Mouse (Mus musculus): ENCODE measurements around the gene Ndrg4. TPM values are rescaled to one million over a fixed set of nuclear protein-coding genes. Genes with fewer than 3 reads are reported as not detected.

The Ndrg4 gene
- total and polyA plus RNA-seq, 3 experiments, result 1.6 to 2.1 (median 1.7) TPM

DNA sequence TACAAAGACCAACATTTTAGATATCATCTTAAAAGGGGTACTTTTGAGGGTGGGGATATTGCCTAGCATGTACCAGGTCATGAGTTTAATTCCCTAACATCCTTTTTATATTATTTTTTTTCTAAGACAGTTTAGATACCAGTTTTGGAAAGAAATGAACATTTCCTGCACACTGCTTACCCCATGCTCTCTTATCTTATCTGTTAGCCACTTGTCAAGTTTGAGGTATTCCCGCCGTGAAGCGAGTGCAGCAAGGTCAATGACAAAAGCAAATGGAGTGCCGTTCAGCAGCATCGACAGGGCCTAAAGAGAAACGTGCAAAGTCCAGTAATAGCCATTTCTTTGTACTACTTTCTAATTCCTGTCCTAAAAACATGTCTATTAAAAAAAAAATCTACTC is 83.5 kb downstream of the Ndrg4 start:
- no peaks in the 10 kb centered on the region for H3K27me3 ChIP-seq (replicated peaks)
- TF ChIP-seq MAZ (IDR thresholded peaks at IDR 0.05; ENCODE audit: low read depth, low read length) (no peak), JUN (IDR thresholded peaks at IDR 0.05; ENCODE audit: insufficient read depth, low read depth, low read length) (no peak), POLR2A (IDR thresholded peaks at IDR 0.05; ENCODE audit: low read depth, low read length) (no peak), ETS1 (conservative IDR thresholded peaks at IDR 0.05; ENCODE audit: low read depth, low read length) (no peak), ZMIZ1 (IDR thresholded peaks at IDR 0.05; ENCODE audit: low read depth, low read length) (no peak), RAD21 (IDR thresholded peaks at IDR 0.05; ENCODE audit: low read depth, low read length) (no peak), JUND (conservative IDR thresholded peaks at IDR 0.05; ENCODE audit: low read depth, low read length) (no peak), E2F4 (IDR thresholded peaks at IDR 0.05; ENCODE audit: insufficient replicate concordance, low read depth, low read length) (no peak), MYC (IDR thresholded peaks at IDR 0.05; ENCODE audit: low read depth, low read length) (no peak), SMC3 (IDR thresholded peaks at IDR 0.05; ENCODE audit: low read depth, low read length) (no peak), TBP (conservative IDR thresholded peaks at IDR 0.05; ENCODE audit: low read depth, low read length) (no peak), KAT2A (IDR thresholded peaks at IDR 0.05; ENCODE audit: insufficient replicate concordance, low read length) (no peak), BHLHE40 (IDR thresholded peaks at IDR 0.05; ENCODE audit: low read depth, low read length) (no peak), MEF2A (IDR thresholded peaks at IDR 0.05; ENCODE audit: borderline replicate concordance, low read depth, low read length) (no peak)
- in situ Hi-C loops (cut with MboI; ENCODE audit: low pct_ligation_motif_present, low pct_unique_long_range_greater_than_20kb, low sequenced_read_pairs) (no loop called here), dilution Hi-C loops (cut with MboI; ENCODE audit: extremely low pct_ligation_motif_present, extremely low pct_unique_long_range_greater_than_20kb, low sequenced_read_pairs) (no loop called here)
- DNase-seq (ENCODE audit: extremely low read depth), result no peak
- H3K79me2 ChIP-seq (replicated peaks; ENCODE audit: control insufficient read depth, extremely low read depth, insufficient read depth, poor library complexity, severe bottlenecking), result peaks cover 3% of the 10 kb centered on the region; the same call in 1 of the 2 replicates
- peaks cover 49 to 93% of the 10 kb centered on the region in 2 experiments for H3K36me3 ChIP-seq (replicated peaks in 1 of 2; ENCODE audit: control insufficient read depth in 1 of 2, insufficient read depth in 1 of 2, low read length in 1 of 2)
- H3K4me1 ChIP-seq (ENCODE audit: control insufficient read depth in 1 of 2, insufficient read depth in 2 of 2), result no peaks in the 10 kb centered on the region
- H3K27ac ChIP-seq (ENCODE audit: insufficient read depth, low read depth), result no peak overlapping the region
- no peak overlapping the region for H3K4me2 ChIP-seq (ENCODE audit: insufficient read depth, low read depth, poor library complexity, severe bottlenecking)
- no peak overlapping the region for H3K4me3 ChIP-seq (replicated peaks in 1 of 3; ENCODE audit: low read depth in 2 of 3, low read length in 2 of 3, poor library complexity in 1 of 3)
- no peak overlapping the region for H3K9ac ChIP-seq (ENCODE audit: insufficient read depth, low read depth)
- H3K9me3 ChIP-seq (replicated peaks; ENCODE audit: low read length), result no peaks in the 10 kb centered on the region

- H3K4me1 ChIP-seq (ENCODE audit: control insufficient read depth in 1 of 2, insufficient read depth in 2 of 2), result no peaks in the 10 kb centered on the region
- dilution Hi-C loops (cut with MboI; ENCODE audit: extremely low pct_ligation_motif_present, extremely low pct_unique_long_range_greater_than_20kb, low sequenced_read_pairs) (no loop called here), in situ Hi-C loops (cut with MboI; ENCODE audit: low pct_ligation_motif_present, low pct_unique_long_range_greater_than_20kb, low sequenced_read_pairs) (no loop called here)
- no peak for DNase-seq (ENCODE audit: extremely low read depth)
- H3K9ac ChIP-seq (ENCODE audit: insufficient read depth, low read depth), result no peak overlapping the region
- no peak overlapping the region for H3K4me2 ChIP-seq (ENCODE audit: insufficient read depth, low read depth, poor library complexity, severe bottlenecking)
- no peak overlapping the region for H3K27ac ChIP-seq (ENCODE audit: insufficient read depth, low read depth)
- peaks cover 54 to 95% of the 10 kb centered on the region in 2 experiments for H3K36me3 ChIP-seq (replicated peaks in 1 of 2; ENCODE audit: control insufficient read depth in 1 of 2, insufficient read depth in 1 of 2, low read length in 1 of 2)
- H3K79me2 ChIP-seq (replicated peaks; ENCODE audit: control insufficient read depth, extremely low read depth, insufficient read depth, poor library complexity, severe bottlenecking), result peaks cover 3% of the 10 kb centered on the region; the same call in 1 of the 2 replicates
- H3K9me3 ChIP-seq (replicated peaks; ENCODE audit: low read length), result no peaks in the 10 kb centered on the region
- no peak overlapping the region for H3K4me3 ChIP-seq (replicated peaks in 1 of 3; ENCODE audit: low read depth in 2 of 3, low read length in 2 of 3, poor library complexity in 1 of 3)
- no peak for TF ChIP-seq USF1 (IDR thresholded peaks at IDR 0.05; ENCODE audit: low read depth, low read length)
- TF ChIP-seq MXI1 (IDR thresholded peaks at IDR 0.05; ENCODE audit: low read depth, low read length), result no peak
- no peak for TF ChIP-seq JUN (IDR thresholded peaks at IDR 0.05; ENCODE audit: insufficient read depth, low read depth, low read length)
- TF ChIP-seq JUND (conservative IDR thresholded peaks at IDR 0.05; ENCODE audit: low read depth, low read length), result no peak
- no peak for TF ChIP-seq TCF12 (IDR thresholded peaks at IDR 0.05; ENCODE audit: low read depth, low read length)
- TF ChIP-seq ZKSCAN1 (IDR thresholded peaks at IDR 0.05; ENCODE audit: borderline replicate concordance, low read depth, low read length), result no peak
- no peak for TF ChIP-seq RCOR1 (conservative IDR thresholded peaks at IDR 0.05; ENCODE audit: low read depth, low read length)
- no peaks in the 10 kb centered on the region for H3K27me3 ChIP-seq (replicated peaks)
Observed at GRCm38 (mm10) chr8:95764133-95764532, 87.4 kb downstream of the Ndrg4 start.

Other genes with a start within 250 kb of the Ndrg4 start
- gene Cfap20, start 242.1 kb upstream of the Ndrg4 start, total RNA-seq (2012; rRNA removed), result 53.1 and 57.2 TPM in 2 replicates
- gene Cfap20, start 242.1 kb upstream of the Ndrg4 start, total RNA-seq (2014; rRNA removed), result 93.0 and 99.4 TPM in 2 replicates
- 53.4 and 74.7 TPM in 2 replicates for gene Cfap20, start 242.1 kb upstream of the Ndrg4 start, polyA plus RNA-seq (2012; ENCODE audit: insufficient read length, low read depth)
- 32.1 and 35.7 TPM in 2 replicates for gene Csnk2a2, start 186.9 kb upstream of the Ndrg4 start, total RNA-seq (2012; rRNA removed)
- gene Csnk2a2, start 186.9 kb upstream of the Ndrg4 start, total RNA-seq (2014; rRNA removed), result 51.7 and 72.1 TPM in 2 replicates
- gene Csnk2a2, start 186.9 kb upstream of the Ndrg4 start, polyA plus RNA-seq (2012; ENCODE audit: insufficient read length, low read depth), result 126 and 133 TPM in 2 replicates
- not detected in 2 replicates for gene Ccdc113, start 142.9 kb upstream of the Ndrg4 start, total RNA-seq (2012; rRNA removed)
- gene Ccdc113, start 142.9 kb upstream of the Ndrg4 start, total RNA-seq (2014; rRNA removed), result not detected in 2 replicates
- gene Ccdc113, start 142.9 kb upstream of the Ndrg4 start, polyA plus RNA-seq (2012; ENCODE audit: insufficient read length, low read depth), result not detected in 2 replicates
- gene Prss54, start 100.6 kb upstream of the Ndrg4 start, total RNA-seq (2012; rRNA removed), result not detected in 2 replicates
- gene Prss54, start 100.6 kb upstream of the Ndrg4 start, total RNA-seq (2014; rRNA removed), result not detected in 2 replicates
- not detected in 2 replicates for gene Prss54, start 100.6 kb upstream of the Ndrg4 start, polyA plus RNA-seq (2012; ENCODE audit: insufficient read length, low read depth)
- gene Gins3, start 43.5 kb upstream of the Ndrg4 start, total RNA-seq (2012; rRNA removed), result 10.4 and 13.9 TPM in 2 replicates
- 18.0 and 19.4 TPM in 2 replicates for gene Gins3, start 43.5 kb upstream of the Ndrg4 start, total RNA-seq (2014; rRNA removed)
- gene Gins3, start 43.5 kb upstream of the Ndrg4 start, polyA plus RNA-seq (2012; ENCODE audit: insufficient read length, low read depth), result 14.2 and 15.8 TPM in 2 replicates
- 29.6 and 31.0 TPM in 2 replicates for gene Setd6, start 38.9 kb downstream of the Ndrg4 start, total RNA-seq (2012; rRNA removed)
- 25.6 and 29.7 TPM in 2 replicates for gene Setd6, start 38.9 kb downstream of the Ndrg4 start, total RNA-seq (2014; rRNA removed)
- 50.6 and 61.3 TPM in 2 replicates for gene Setd6, start 38.9 kb downstream of the Ndrg4 start, polyA plus RNA-seq (2012; ENCODE audit: insufficient read length, low read depth)
- 130 and 142 TPM in 2 replicates for gene Cnot1, start 130.5 kb downstream of the Ndrg4 start, total RNA-seq (2012; rRNA removed)
- 136 and 146 TPM in 2 replicates for gene Cnot1, start 130.5 kb downstream of the Ndrg4 start, total RNA-seq (2014; rRNA removed)
- gene Cnot1, start 130.5 kb downstream of the Ndrg4 start, polyA plus RNA-seq (2012; ENCODE audit: insufficient read length, low read depth), result 164 and 182 TPM in 2 replicates
- gene Sap18b, start 148.4 kb downstream of the Ndrg4 start, total RNA-seq (2012; rRNA removed), result 138 and 141 TPM in 2 replicates
- 259 and 305 TPM in 2 replicates for gene Sap18b, start 148.4 kb downstream of the Ndrg4 start, total RNA-seq (2014; rRNA removed)
- gene Sap18b, start 148.4 kb downstream of the Ndrg4 start, polyA plus RNA-seq (2012; ENCODE audit: insufficient read length, low read depth), result 355 and 403 TPM in 2 replicates
- 20.3 and 33.2 TPM in 2 replicates for gene Slc38a7, start 176.6 kb downstream of the Ndrg4 start, total RNA-seq (2012; rRNA removed)
- gene Slc38a7, start 176.6 kb downstream of the Ndrg4 start, total RNA-seq (2014; rRNA removed), result 12.0 and 13.9 TPM in 2 replicates
- gene Slc38a7, start 176.6 kb downstream of the Ndrg4 start, polyA plus RNA-seq (2012; ENCODE audit: insufficient read length, low read depth), result 28.1 and 31.0 TPM in 2 replicates
- 303 TPM in 2 replicates for gene Got2, start 211.6 kb downstream of the Ndrg4 start, total RNA-seq (2012; rRNA removed)
- gene Got2, start 211.6 kb downstream of the Ndrg4 start, total RNA-seq (2014; rRNA removed), result 268 and 283 TPM in 2 replicates
- 489 and 509 TPM in 2 replicates for gene Got2, start 211.6 kb downstream of the Ndrg4 start, polyA plus RNA-seq (2012; ENCODE audit: insufficient read length, low read depth)